Mouse (Mus musculus) testis, adult 2 months (tissue): ENCODE results near the gene Kcna2.

Source experiments
- CTCF ChIP-seq: fragments of 200-500 bp; IDR thresholded peaks from 2 replicates; pipeline ENCODE4 v1.5.1; 2012; ENCODE audit warnings: low read depth, mild to moderate bottlenecking, inconsistent platforms, low read length, moderate library complexity; ENCODE audit not compliant: control insufficient read depth, insufficient read depth, insufficient replicate concordance
- POLR2A ChIP-seq: fragments of 200-500 bp; IDR thresholded peaks from 2 replicates; pipeline ENCODE4 v1.6.1; 2012; ENCODE audit warnings: low read depth, mild to moderate bottlenecking, inconsistent platforms, low read length, moderate library complexity; ENCODE audit not compliant: control insufficient read depth

DNA sequence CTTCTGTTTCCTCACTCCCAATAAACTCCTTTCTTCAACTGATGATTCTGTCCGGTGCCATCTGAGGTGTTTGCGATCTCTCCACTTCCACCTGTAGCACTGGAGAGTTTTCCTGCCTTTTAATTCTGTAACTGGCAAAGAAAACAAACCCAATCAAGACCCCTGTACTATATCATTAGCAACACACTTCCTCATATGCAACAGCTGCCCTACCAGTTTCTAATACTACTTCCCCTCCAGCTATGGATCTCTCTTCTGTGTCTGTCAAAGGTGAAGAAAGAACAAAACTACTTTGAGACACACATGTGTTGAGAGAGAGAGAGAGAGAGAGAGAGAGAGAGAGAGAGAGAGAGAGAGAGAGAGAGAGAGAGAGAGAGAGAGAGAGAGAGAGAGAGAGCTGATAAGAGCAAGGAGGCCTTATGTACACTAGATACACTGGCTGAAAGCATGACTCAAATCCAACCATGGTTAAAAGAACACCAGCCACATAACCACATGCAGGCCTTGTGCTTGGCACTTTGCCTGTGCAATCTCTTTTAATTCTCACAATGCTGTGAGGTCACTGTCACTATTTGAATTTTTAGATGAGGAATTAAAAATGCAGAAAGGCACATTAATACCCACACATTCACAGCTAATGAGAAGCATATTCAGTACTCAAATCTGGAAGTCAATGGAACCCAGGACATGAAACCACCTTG is 19.1 kb downstream of the Kcna2 start:
- TF ChIP-seq POLR2A (no peak), CTCF (no peak)
